Mouse (Mus musculus): ENCODE measurements around the gene Micall1.

The Micall1 gene

GRCm38 (mm10) chr15:79097135-79097534 is 11.6 kb upstream of the Micall1 start:
- no peak for DNase-seq (ENCODE audit: low read depth)

GRCm38 (mm10) chr15:79097611-79098025 is 11.1 kb upstream of the Micall1 start:
- no peak for DNase-seq (ENCODE audit: low read depth)

GRCm38 (mm10) chr15:79098220-79098619 is 10.5 kb upstream of the Micall1 start:
- DNase-seq (ENCODE audit: low read depth): no peak

- no peak for DNase-seq (ENCODE audit: low read depth)
Measured at GRCm38 (mm10) chr15:79098868-79099267, 9.8 kb upstream of the Micall1 start.

GRCm38 (mm10) chr15:79099456-79099855 is 9.2 kb upstream of the Micall1 start:
- DNase-seq (ENCODE audit: low read depth): no peak

GRCm38 (mm10) chr15:79100391-79100790 is 8.3 kb upstream of the Micall1 start:
- no peak for DNase-seq (ENCODE audit: low read depth)

- no peak for DNase-seq (ENCODE audit: low read depth)
Measured at GRCm38 (mm10) chr15:79101531-79101930, 7.2 kb upstream of the Micall1 start.

GRCm38 (mm10) chr15:79103264-79103663 is 5.4 kb upstream of the Micall1 start:
- no peak for DNase-seq (ENCODE audit: low read depth)

- DNase-seq (ENCODE audit: low read depth): no peak
Measured at GRCm38 (mm10) chr15:79105804-79106203, 2.9 kb upstream of the Micall1 start.

GRCm38 (mm10) chr15:79107966-79108365 is 732 bp upstream of the Micall1 start:
- no peak for DNase-seq (ENCODE audit: low read depth)

- DNase-seq (ENCODE audit: low read depth): peak; percentile 67
Measured at GRCm38 (mm10) chr15:79109321-79109934, 730 bp downstream of the Micall1 start.

GRCm38 (mm10) chr15:79110031-79110430 is 1.3 kb downstream of the Micall1 start:
- no peak for DNase-seq (ENCODE audit: low read depth)

GRCm38 (mm10) chr15:79110528-79110927 is 1.8 kb downstream of the Micall1 start:
- no peak for DNase-seq (ENCODE audit: low read depth)

- DNase-seq (ENCODE audit: low read depth): no peak
Measured at GRCm38 (mm10) chr15:79111774-79112173, 3.1 kb downstream of the Micall1 start.

GRCm38 (mm10) chr15:79115276-79115675 is 6.6 kb downstream of the Micall1 start:
- peak; percentile 69 for DNase-seq (ENCODE audit: low read depth)

- no peak for DNase-seq (ENCODE audit: low read depth)
Measured at GRCm38 (mm10) chr15:79119491-79119890, 10.8 kb downstream of the Micall1 start.

GRCm38 (mm10) chr15:79122119-79122518 is 13.4 kb downstream of the Micall1 start:
- no peak for DNase-seq (ENCODE audit: low read depth)

GRCm38 (mm10) chr15:79122546-79122945 is 13.8 kb downstream of the Micall1 start:
- no peak for DNase-seq (ENCODE audit: low read depth)

GRCm38 (mm10) chr15:79123751-79124150 is 15.1 kb downstream of the Micall1 start:
- no peak for DNase-seq (ENCODE audit: low read depth)

- no peak for DNase-seq (ENCODE audit: low read depth)
Measured at GRCm38 (mm10) chr15:79124331-79124875, 15.7 kb downstream of the Micall1 start.

GRCm38 (mm10) chr15:79126217-79126932 is 17.7 kb downstream of the Micall1 start:
- DNase-seq (ENCODE audit: low read depth): peak; percentile 71

- DNase-seq (ENCODE audit: low read depth): no peak
Measured at GRCm38 (mm10) chr15:79127101-79127500, 18.4 kb downstream of the Micall1 start.

- peak; percentile 41 for DNase-seq (ENCODE audit: low read depth)
Measured at GRCm38 (mm10) chr15:79128208-79128607, 19.5 kb downstream of the Micall1 start.

All from naive thymus-derived CD4-positive, alpha-beta T cell, adult 2 months (primary cell).